Mouse (Mus musculus) heart, embryonic 15.5 days (tissue): ENCODE measurements at regions not wholly inside any gene's neighbourhood (a gene's known extent, or its start where the extent isn't known, plus 50 kb on each side); places are given as distances from the start of the nearest gene placed in this dataset.
A peak's percentile ranks its signal among the peaks of the same experiment; 100 is the strongest.

Experiments used
- ATAC-seq: fragments of 200-750 bp; cut with Nextera tagmentation; replicated peaks from 2 replicates; pipeline ENCODE4 v1.8.0; 2017; ENCODE audit warnings: low read depth, moderate TSS enrichment; ENCODE audit not compliant: insufficient number of reproducible peaks, insufficient read depth, low FRiP score
- H3K27ac ChIP-seq: fragments of 300-500 bp; sonication (generic); 2 replicates; pipeline ENCODE4 v1.5.1; 2015; ENCODE audit warnings: mild to moderate bottlenecking, inconsistent platforms
- H3K27me3 ChIP-seq: fragments of 300-500 bp; sonication (generic); 2 replicates; pipeline ENCODE4 v1.6.1; 2015; ENCODE audit warnings: inconsistent platforms
- H3K36me3 ChIP-seq: fragments of 300-500 bp; sonication (generic); 2 replicates; pipeline ENCODE4 v1.6.1; 2015; ENCODE audit warnings: mild to moderate bottlenecking, inconsistent platforms
- H3K4me1 ChIP-seq: fragments of 300-500 bp; sonication (generic); replicated peaks from 2 replicates; pipeline ENCODE4 v1.6.1; 2015; ENCODE audit warnings: inconsistent platforms
- H3K4me2 ChIP-seq: fragments of 300-500 bp; sonication (generic); 2 replicates; pipeline ENCODE4 v1.6.1; 2015; ENCODE audit warnings: inconsistent platforms, mild to moderate bottlenecking, moderate library complexity
- H3K4me3 ChIP-seq: fragments of 300-500 bp; sonication (generic); 2 replicates; pipeline ENCODE4 v1.5.1; 2015; ENCODE audit warnings: mild to moderate bottlenecking, inconsistent platforms
- H3K9ac ChIP-seq: fragments of 300-500 bp; sonication (generic); 2 replicates; pipeline ENCODE4 v1.6.1; 2015; ENCODE audit warnings: mild to moderate bottlenecking, inconsistent platforms
- H3K9me3 ChIP-seq: fragments of 300-500 bp; sonication (generic); replicated peaks from 2 replicates; pipeline ENCODE4 v1.6.1; 2016; ENCODE audit warnings: inconsistent platforms
- WGBS: fragments of 180-500 bp; shearing (Covaris S2); methylation state at CpG from one replicate; pipeline ENCODE4 v1.1.7; 2015; ENCODE audit warnings: mixed read lengths; 5-methylcytosine and 5-hydroxymethylcytosine counted together

DNA sequence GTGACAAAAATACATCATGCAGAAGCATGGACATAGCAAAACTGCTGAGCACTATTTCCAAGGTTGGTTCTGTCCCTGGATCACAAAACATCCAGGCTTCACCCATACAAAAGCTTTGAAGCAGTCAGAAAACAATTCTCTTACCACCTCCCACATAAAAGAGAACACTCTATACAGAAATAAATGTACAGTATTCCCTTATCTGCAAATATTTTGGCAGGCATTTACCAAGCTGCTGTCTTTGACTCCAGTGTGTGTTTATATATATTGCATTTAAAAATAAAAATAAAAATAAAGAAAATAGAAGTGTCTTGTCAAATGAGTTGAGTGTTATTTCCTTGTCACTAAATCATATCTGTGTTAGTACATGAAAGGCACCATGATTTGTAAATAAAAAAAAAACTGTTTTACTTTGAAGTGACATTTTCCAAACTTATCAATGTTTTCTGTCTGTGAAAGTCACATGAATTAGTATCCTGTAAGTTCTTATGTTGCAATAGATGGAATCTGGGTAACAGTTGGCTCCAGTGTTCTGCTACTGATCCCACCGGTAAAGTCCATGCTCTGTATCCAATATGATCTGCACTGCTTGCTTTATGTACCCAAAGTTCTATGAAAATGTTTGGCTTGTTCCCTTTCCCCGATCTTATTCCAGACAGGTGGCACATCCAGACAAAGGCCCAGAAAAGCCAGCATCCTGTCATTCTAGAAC lies 59.9 kb upstream of the Cd93 start:
- Histone ChIP-seq H3K27ac (no peak overlapping the region), H3K9me3 (no peaks in the 10 kb centered on the region), H3K9ac (no peak overlapping the region), H3K36me3 (no peaks in the 10 kb centered on the region), H3K4me1 (peaks cover 20% of the 10 kb centered on the region), H3K4me3 (no peak overlapping the region), H3K4me2 (no peak overlapping the region), H3K27me3 (no peaks in the 10 kb centered on the region)
- ATAC-seq: no peak
- 89% methylated on average over 2 of the region's 2 CpGs for WGBS

- no peak overlapping the region for H3K4me3 ChIP-seq
- no peak for ATAC-seq
- H3K4me1 ChIP-seq: peaks cover 20% of the 10 kb centered on the region
- no peaks in the 10 kb centered on the region for H3K9me3 ChIP-seq
- H3K27ac ChIP-seq: no peak overlapping the region
- 45% methylated on average over 2 of the region's 2 CpGs for WGBS
- no peaks in the 10 kb centered on the region for H3K36me3 ChIP-seq
- no peaks in the 10 kb centered on the region for H3K27me3 ChIP-seq
- no peak overlapping the region for H3K4me2 ChIP-seq
- H3K9ac ChIP-seq: no peak overlapping the region
These were observed 59.0 kb upstream of the Cd93 start for GRCm38 (mm10) chr2:148502321-148502720.

GRCm38 (mm10) chr2:148500235-148500936 lies 57.0 kb upstream of the Cd93 start:
- Histone ChIP-seq H3K9ac (no peak overlapping the region), H3K4me1 (peaks cover 15% of the 10 kb centered on the region), H3K9me3 (no peaks in the 10 kb centered on the region), H3K27me3 (no peaks in the 10 kb centered on the region), H3K36me3 (no peaks in the 10 kb centered on the region), H3K27ac (no peak overlapping the region), H3K4me2 (no peak overlapping the region), H3K4me3 (no peak overlapping the region)
- WGBS: 79% methylated on average over 6 of the region's 6 CpGs
- 0 out of 2 replicates have a peak, but pooled peaks have one; percentile 19 for ATAC-seq

GRCm38 (mm10) chr2:148497452-148498302 lies 54.3 kb upstream of the Cd93 start:
- H3K9ac ChIP-seq: no peak overlapping the region
- WGBS: 69% methylated on average over 12 of the region's 12 CpGs
- no peaks in the 10 kb centered on the region for H3K9me3 ChIP-seq
- ATAC-seq: no peak
- no peaks in the 10 kb centered on the region for H3K27me3 ChIP-seq
- H3K4me2 ChIP-seq: no peak overlapping the region
- no peaks in the 10 kb centered on the region for H3K36me3 ChIP-seq
- peaks cover 10% of the 10 kb centered on the region for H3K4me1 ChIP-seq
- no peak overlapping the region for H3K4me3 ChIP-seq
- no peak overlapping the region for H3K27ac ChIP-seq

DNA sequence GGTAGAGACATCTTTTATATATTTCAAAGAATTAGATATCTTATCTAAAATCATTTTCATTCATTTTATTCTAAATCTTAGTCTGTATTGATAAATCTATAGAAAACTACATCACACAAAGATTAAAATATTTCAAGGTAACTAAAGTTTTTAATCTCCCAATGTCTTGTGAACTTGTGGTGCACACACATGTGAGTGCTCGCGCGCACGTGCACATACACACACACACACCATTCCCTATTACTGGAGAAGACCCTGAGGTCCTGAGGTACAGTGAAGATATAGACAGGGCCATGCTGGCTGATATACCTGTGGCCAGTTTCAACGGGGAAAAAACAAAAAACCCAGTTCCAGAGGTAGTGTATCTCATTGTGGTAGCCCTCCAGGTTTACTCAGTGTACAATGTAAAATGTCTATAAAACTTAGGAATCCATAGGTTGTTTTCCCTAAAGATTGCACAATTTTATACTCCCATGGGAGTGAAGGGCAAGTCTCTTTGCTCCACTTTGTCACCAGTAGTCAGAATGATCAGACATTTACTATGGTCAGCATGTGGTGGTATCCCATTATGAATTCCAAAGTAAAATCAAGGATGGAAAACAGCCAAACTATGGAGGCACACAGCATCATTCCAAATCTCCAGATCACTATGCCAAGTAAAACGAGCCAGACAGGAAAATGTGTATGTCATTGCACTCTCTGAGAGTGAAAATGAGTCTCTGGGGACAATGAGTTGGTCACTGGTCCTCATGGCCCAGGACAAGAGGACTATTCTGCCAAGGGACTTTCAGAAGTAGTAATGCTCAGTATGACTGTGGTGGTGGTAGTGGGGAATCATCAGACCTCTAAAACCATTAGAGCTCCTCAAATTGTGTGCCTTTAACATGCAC lies 53.0 kb upstream of the Cd93 start:
- ATAC-seq: no peak
- H3K4me1 ChIP-seq: 0 out of 2 replicates have a peak, but pooled peaks cover 3% of the 10 kb centered on the region
- 87% methylated on average over 6 of the region's 6 CpGs for WGBS
- H3K27me3 ChIP-seq: no peaks in the 10 kb centered on the region
- no peak overlapping the region for H3K9ac ChIP-seq
- no peaks in the 10 kb centered on the region for H3K36me3 ChIP-seq
- H3K4me3 ChIP-seq: no peak overlapping the region
- H3K9me3 ChIP-seq: no peaks in the 10 kb centered on the region
- H3K4me2 ChIP-seq: no peak overlapping the region
- no peak overlapping the region for H3K27ac ChIP-seq

DNA sequence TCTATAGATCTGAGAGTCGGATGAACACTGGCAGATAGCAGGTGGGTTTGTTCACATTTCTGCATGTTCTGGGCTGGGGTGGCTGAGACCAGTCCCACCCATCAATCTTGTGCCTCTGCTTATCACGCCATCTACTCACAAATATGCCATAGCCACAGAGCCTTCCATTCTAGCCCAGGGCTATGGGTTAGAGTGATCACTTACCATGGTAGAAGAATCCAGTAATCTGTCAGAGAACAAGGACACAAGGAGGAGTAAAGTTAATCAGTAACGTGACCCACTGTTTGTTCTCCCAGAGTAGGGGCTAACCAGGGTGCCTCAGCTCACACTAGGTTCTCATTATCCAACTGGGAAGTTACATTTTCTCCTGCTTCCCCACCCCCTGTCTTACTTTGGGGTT lies 52.1 kb upstream of the Cd93 start:
- 70% methylated on average over 3 of the region's 3 CpGs for WGBS
- Histone ChIP-seq H3K9me3 (no peaks in the 10 kb centered on the region), H3K4me2 (no peak overlapping the region), H3K36me3 (no peaks in the 10 kb centered on the region), H3K4me1 (0 out of 2 replicates have a peak, but pooled peaks cover 3% of the 10 kb centered on the region), H3K27me3 (no peaks in the 10 kb centered on the region), H3K9ac (no peak overlapping the region), H3K27ac (no peak overlapping the region), H3K4me3 (no peak overlapping the region)
- ATAC-seq: no peak

- Histone ChIP-seq H3K4me3 (no peak overlapping the region), H3K9ac (no peak overlapping the region), H3K9me3 (no peaks in the 10 kb centered on the region), H3K4me1 (0 out of 2 replicates have a peak, but pooled peaks cover 3% of the 10 kb centered on the region), H3K36me3 (no peaks in the 10 kb centered on the region), H3K27me3 (no peaks in the 10 kb centered on the region), H3K27ac (no peak overlapping the region), H3K4me2 (no peak overlapping the region)
- no peak for ATAC-seq
These were observed 49.9 kb upstream of the Cd93 start for GRCm38 (mm10) chr2:148493281-148493680.
